Mouse (Mus musculus): ENCODE measurements at regions not wholly inside any gene's neighbourhood (a gene's known extent, or its start where the extent isn't known, plus 50 kb on each side); places are given as distances from the start of the nearest gene placed in this dataset.

DNA sequence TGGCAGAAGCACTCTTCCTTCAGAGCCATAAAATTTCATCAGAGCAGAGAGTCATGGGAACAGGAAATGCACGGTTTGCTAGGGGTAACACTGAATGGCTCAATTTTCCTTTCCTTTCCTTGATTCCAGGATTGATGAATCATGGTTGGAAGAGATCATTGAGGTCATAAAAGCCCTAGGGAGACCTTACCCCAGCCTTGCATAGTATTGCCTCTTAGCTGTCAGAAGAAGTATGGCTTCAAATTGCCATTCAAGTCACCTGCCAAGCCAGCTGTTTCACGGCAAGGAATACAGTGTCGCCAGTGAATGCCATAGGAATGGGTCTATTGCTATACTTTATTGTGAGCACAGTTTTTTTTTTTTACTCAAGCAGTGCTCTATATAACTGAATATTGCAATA is 162.4 kb upstream of the Pter start:
- Histone ChIP-seq H3K27ac (no peak overlapping the region), H3K27me3 (no peaks in the 10 kb centered on the region), H3K4me2 (no peak overlapping the region), H3K4me3 (replicated peaks) (no peak overlapping the region), H3K9me3 (no peaks in the 10 kb centered on the region), H3K36me3 (no peaks in the 10 kb centered on the region), H3K4me1 (replicated peaks) (no peaks in the 10 kb centered on the region), H3K9ac (replicated peaks) (no peak overlapping the region)
- ATAC-seq (ENCODE audit: insufficient number of reproducible peaks, insufficient read depth, low FRiP score, low TSS enrichment, low read depth), result no peak
- WGBS, result 77% methylated on average over 3 of the region's 3 CpGs

DNA sequence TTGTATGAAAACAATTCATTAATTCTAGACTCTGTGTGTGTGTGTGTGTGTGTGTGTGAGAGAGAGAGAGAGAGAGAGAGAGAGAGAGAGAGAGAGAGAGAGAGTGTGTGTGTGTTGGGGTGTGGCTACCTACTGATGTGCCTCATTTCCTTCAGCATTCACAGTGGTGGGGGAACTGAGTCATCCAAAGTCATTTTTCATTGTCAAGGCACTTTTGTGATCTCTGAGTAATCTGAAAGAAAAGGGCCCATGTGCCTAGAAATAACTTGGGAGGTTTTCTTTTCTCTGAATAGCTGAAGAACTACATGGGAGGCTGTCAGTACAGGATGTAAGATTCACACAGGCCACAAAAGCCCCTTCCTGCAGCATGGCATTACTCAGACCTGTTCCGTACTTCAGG is 159.3 kb upstream of the Pter start:
- Histone ChIP-seq H3K36me3 (no peaks in the 10 kb centered on the region), H3K27ac (no peak overlapping the region), H3K9me3 (no peaks in the 10 kb centered on the region), H3K4me1 (replicated peaks) (no peaks in the 10 kb centered on the region), H3K4me3 (replicated peaks) (no peak overlapping the region), H3K4me2 (no peak overlapping the region), H3K27me3 (no peaks in the 10 kb centered on the region), H3K9ac (replicated peaks) (no peak overlapping the region)
- 74% methylated on average over 1 of the region's 1 CpGs for WGBS
- ATAC-seq (ENCODE audit: insufficient number of reproducible peaks, insufficient read depth, low FRiP score, low TSS enrichment, low read depth), result no peak

DNA sequence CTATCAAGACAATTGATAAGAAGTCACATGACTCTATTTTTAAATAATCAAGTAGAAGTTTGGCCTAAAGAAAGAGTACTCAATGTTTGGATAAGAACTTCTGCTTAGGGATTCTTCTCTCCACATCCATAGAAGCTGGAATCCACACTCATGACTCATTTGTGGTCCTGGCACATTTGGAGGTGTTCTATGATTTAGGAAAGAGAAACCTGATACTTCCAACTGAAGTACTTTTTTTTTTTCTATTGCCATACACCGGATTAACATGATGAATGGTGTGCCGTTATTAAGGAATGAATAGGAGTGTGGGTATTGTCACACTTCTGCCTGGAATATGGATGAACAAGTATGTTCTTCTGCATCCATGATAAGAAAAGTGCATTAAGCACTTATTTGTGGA is 158.5 kb upstream of the Pter start:
- Histone ChIP-seq H3K36me3 (no peaks in the 10 kb centered on the region), H3K9me3 (no peaks in the 10 kb centered on the region), H3K4me2 (no peak overlapping the region), H3K4me1 (replicated peaks) (no peaks in the 10 kb centered on the region), H3K9ac (replicated peaks) (no peak overlapping the region), H3K27me3 (no peaks in the 10 kb centered on the region), H3K4me3 (replicated peaks) (no peak overlapping the region), H3K27ac (no peak overlapping the region)
- 78% methylated on average over 2 of the region's 2 CpGs for WGBS
- ATAC-seq (ENCODE audit: insufficient number of reproducible peaks, insufficient read depth, low FRiP score, low TSS enrichment, low read depth), result no peak

DNA sequence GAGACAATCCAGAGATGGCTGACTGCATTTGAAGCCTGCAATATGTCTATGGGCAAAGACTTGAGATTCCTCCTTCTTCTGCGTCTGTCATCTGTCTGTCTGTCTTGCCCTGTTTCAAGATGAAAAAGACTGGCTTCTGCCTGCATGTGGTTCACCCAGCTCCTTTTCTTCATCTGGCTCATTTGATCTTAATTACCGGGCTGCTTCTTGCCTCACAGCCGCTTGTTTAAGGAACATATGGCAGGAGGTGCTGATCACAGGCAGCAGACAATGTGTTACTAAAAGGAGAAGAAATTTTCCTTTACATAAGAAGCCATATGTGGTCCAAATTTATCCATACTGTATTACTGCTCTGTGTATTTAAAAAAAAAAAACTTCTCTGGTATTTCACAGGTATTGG is 147.0 kb upstream of the Pter start:
- no peak overlapping the region for H3K4me2 ChIP-seq
- no peaks in the 10 kb centered on the region for H3K9me3 ChIP-seq
- ATAC-seq (ENCODE audit: insufficient number of reproducible peaks, insufficient read depth, low FRiP score, low TSS enrichment, low read depth), result no peak
- no peak overlapping the region for H3K4me3 ChIP-seq (replicated peaks)
- H3K9ac ChIP-seq (replicated peaks), result no peak overlapping the region
- 6% methylated on average over 3 of the region's 3 CpGs for WGBS
- H3K27ac ChIP-seq, result no peak overlapping the region
- no peaks in the 10 kb centered on the region for H3K27me3 ChIP-seq
- H3K4me1 ChIP-seq (replicated peaks), result peaks cover 3% of the 10 kb centered on the region; the same call in 1 of the 2 replicates
- no peaks in the 10 kb centered on the region for H3K36me3 ChIP-seq

DNA sequence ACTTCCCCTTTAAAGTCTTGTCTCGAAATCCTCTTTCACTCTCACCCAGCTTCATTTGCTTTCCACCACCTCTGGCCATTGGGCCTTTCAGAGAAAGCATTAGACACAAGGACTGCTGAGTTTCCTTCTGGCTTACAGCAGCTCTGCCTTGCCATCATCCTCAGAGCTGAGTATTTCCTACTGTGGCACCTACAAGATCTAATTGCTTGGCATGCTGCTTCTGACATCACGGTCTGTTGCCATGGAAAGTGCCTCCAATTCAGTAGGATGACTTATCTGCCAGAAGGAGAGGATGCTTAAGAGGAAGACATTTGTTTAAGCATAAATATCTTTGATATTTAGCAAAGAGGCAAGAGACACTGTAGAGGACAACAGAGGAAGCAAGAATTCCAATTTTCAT is 146.1 kb upstream of the Pter start:
- WGBS, result 38% methylated on average over 2 of the region's 2 CpGs
- Histone ChIP-seq H3K36me3 (no peaks in the 10 kb centered on the region), H3K4me3 (replicated peaks) (no peak overlapping the region), H3K27me3 (no peaks in the 10 kb centered on the region), H3K27ac (no peak overlapping the region), H3K4me2 (no peak overlapping the region), H3K9me3 (no peaks in the 10 kb centered on the region), H3K9ac (replicated peaks) (no peak overlapping the region), H3K4me1 (replicated peaks) (peaks cover 3% of the 10 kb centered on the region; the same call in 1 of the 2 replicates)
- no peak for ATAC-seq (ENCODE audit: insufficient number of reproducible peaks, insufficient read depth, low FRiP score, low TSS enrichment, low read depth)

DNA sequence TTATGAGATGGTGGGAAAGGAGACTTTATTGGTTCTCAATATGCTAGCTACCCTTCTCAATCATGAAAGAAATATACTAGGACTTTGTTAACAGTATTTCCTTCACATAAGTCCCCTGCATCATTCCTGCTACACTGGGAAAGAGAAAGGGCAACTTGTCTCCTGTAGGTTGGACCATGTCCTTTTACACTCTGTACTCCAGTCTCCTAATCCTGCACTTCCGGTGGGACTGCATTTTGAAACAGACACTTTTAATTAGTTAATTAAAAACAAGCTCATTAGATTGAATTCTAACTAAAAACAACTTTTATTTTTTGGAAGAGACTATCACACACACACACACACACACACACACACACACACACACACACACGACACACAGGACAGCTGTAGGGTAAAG is 131.2 kb upstream of the Pter start:
- WGBS, result 39% methylated on average over 2 of the region's 2 CpGs
- Histone ChIP-seq H3K27me3 (no peaks in the 10 kb centered on the region), H3K4me3 (replicated peaks) (no peak overlapping the region), H3K9ac (replicated peaks) (no peak overlapping the region), H3K9me3 (no peaks in the 10 kb centered on the region), H3K36me3 (no peaks in the 10 kb centered on the region), H3K4me1 (replicated peaks) (no peaks in the 10 kb centered on the region), H3K4me2 (no peak overlapping the region), H3K27ac (no peak overlapping the region)
- ATAC-seq (ENCODE audit: insufficient number of reproducible peaks, insufficient read depth, low FRiP score, low TSS enrichment, low read depth), result no peak

DNA sequence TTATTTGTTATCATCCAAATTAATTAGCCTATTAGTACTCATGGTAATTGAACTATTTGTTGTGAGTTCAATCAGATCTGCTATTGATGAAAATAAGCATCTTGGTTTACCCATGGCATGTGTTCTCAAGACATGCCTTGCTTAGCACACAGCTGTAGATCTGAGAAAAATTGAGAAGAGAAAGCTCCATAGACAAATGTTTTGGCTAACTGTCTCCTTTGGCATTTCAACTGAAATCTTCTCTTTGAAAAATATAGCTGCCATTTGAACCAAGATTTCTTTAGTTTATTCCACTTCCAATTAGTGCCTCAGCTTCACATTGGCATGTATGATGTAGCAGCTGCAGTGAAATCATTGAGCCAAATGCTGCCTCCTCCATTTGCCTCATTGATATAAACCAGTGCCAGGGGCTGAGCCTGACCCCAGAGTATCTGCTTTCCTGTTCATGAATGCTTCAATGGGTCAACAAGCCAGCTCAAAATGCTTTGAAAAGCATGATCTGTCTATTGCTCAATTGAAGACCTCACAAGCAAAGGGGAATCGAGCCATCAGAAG is 126.1 kb upstream of the Pter start:
- WGBS, result 80% methylated on average over 1 of the region's 1 CpGs
- H3K4me2 ChIP-seq, result no peak overlapping the region
- ATAC-seq (ENCODE audit: insufficient number of reproducible peaks, insufficient read depth, low FRiP score, low TSS enrichment, low read depth), result no peak

DNA sequence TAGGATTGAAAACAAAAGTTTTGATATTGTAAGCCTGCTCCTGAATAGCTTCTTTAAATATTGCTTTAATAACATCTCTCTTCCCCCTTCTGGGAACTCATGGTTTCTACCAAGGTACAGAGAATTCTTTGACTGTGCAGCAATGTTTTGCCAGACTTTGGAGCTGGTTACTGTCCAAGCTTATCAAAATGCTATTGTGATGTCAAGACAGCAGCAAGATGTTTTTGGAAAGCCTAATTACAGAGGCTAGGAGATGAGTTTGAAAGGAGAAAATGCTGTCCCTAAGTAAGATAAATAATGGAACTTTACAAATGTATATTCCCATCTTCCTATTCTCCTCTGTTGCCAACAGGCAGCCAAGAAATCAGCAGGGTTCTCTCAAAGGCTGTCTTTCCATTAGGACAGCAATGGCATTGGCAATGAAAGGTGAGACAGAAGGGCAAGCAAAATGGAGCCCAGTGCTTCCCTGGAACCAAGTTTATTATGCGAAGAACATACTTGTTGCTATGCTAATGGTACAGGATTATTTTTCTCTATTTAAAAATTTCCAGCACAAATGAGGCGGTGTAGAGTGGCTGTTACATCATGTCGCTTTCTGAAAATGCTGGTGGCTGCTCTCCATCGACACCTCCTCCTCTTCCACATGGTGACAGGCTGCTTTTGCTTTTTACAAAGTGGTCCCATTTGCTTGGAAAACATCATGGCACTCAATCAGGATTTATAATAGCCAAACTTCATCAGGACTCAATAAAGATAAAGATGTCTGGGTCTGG is 124.5 kb upstream of the Pter start:
- Histone ChIP-seq H3K4me2 (no peak overlapping the region), H3K9me3 (no peaks in the 10 kb centered on the region), H3K27me3 (no peaks in the 10 kb centered on the region), H3K4me3 (replicated peaks) (no peak overlapping the region), H3K27ac (no peak overlapping the region), H3K36me3 (no peaks in the 10 kb centered on the region), H3K4me1 (replicated peaks) (no peaks in the 10 kb centered on the region), H3K9ac (replicated peaks) (no peak overlapping the region)
- ATAC-seq (ENCODE audit: insufficient number of reproducible peaks, insufficient read depth, low FRiP score, low TSS enrichment, low read depth), result no peak
- 88% methylated on average over 4 of the region's 4 CpGs for WGBS

More for the DNA sequence above, 126.1 kb upstream of the Pter start:
- Histone ChIP-seq H3K4me3 (replicated peaks) (no peak overlapping the region), H3K36me3 (no peaks in the 10 kb centered on the region), H3K9me3 (no peaks in the 10 kb centered on the region), H3K9ac (replicated peaks) (no peak overlapping the region), H3K4me1 (replicated peaks) (no peaks in the 10 kb centered on the region), H3K27me3 (no peaks in the 10 kb centered on the region), H3K27ac (no peak overlapping the region)

DNA sequence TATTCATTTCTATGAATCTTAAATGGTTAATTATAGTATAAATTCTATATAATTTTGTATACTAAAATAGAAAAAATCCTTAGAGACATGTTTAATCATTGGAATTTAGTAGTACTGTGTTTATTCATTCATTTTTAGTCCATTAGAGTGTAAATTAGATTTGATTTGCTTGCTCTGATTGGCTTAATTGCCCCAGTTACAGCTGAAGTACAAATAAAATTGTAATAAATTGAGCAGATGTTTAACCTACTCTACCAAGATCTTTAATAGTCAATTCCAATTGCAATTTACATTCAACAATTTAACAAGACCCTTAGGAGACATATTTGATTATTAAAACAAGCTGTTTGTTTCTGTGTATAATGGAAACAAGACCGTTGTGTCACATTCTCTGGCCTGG is 121.2 kb upstream of the Pter start:
- no peak overlapping the region for H3K9ac ChIP-seq (replicated peaks)
- no peak overlapping the region for H3K4me2 ChIP-seq
- H3K4me1 ChIP-seq (replicated peaks), result no peaks in the 10 kb centered on the region
- no peak overlapping the region for H3K4me3 ChIP-seq (replicated peaks)
- no peak overlapping the region for H3K27ac ChIP-seq
- H3K36me3 ChIP-seq, result no peaks in the 10 kb centered on the region
- H3K27me3 ChIP-seq, result no peaks in the 10 kb centered on the region
- no peaks in the 10 kb centered on the region for H3K9me3 ChIP-seq
- ATAC-seq (ENCODE audit: insufficient number of reproducible peaks, insufficient read depth, low FRiP score, low TSS enrichment, low read depth), result no peak
- WGBS, result 38% methylated on average over 1 of the region's 1 CpGs

DNA sequence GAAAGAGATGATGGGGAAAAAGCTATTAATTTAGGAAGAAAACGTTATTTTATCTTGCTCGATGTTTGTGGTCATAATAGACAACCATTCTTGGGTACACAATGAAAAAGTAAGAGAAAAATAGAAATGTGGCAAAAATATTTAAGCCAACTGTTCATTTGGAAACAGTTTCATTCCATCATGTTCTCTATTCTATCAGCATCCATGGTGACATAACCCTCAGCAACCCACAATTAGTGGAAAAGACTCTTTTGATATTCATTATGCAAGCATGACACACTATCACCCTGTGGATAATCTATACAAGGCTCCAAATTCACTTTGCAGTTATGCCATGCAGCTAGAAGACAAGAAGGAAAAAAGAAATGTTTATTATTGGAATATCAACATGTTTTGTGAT is 118.7 kb upstream of the Pter start:
- 77% methylated on average over 2 of the region's 2 CpGs for WGBS
- no peak overlapping the region for H3K4me3 ChIP-seq (replicated peaks)
- ATAC-seq (ENCODE audit: insufficient number of reproducible peaks, insufficient read depth, low FRiP score, low TSS enrichment, low read depth), result no peak
- H3K27me3 ChIP-seq, result no peaks in the 10 kb centered on the region
- H3K27ac ChIP-seq, result no peak overlapping the region
- H3K9me3 ChIP-seq, result no peaks in the 10 kb centered on the region
- H3K36me3 ChIP-seq, result no peaks in the 10 kb centered on the region
- no peak overlapping the region for H3K9ac ChIP-seq (replicated peaks)
- no peak overlapping the region for H3K4me2 ChIP-seq
- no peaks in the 10 kb centered on the region for H3K4me1 ChIP-seq (replicated peaks)

DNA sequence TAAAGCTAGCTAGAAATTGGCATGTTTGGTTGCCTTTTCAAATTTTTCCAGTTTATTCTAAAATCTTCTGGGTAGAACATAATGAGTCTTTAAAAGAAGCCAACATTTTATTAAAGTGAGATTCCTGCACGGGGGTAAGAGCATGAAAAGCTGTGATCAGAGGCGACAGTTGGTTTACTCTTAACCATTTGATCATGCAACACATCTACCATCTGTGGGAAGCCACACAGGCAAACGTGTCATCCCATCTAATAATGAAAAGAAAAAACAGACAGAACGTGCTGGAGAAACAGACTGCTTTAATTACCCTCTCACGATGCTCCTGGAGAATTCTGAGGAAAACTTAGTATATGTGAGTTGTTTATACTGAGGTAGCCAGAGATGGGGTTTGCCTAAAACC is 115.4 kb upstream of the Pter start:
- WGBS, result 54% methylated on average over 5 of the region's 5 CpGs

DNA sequence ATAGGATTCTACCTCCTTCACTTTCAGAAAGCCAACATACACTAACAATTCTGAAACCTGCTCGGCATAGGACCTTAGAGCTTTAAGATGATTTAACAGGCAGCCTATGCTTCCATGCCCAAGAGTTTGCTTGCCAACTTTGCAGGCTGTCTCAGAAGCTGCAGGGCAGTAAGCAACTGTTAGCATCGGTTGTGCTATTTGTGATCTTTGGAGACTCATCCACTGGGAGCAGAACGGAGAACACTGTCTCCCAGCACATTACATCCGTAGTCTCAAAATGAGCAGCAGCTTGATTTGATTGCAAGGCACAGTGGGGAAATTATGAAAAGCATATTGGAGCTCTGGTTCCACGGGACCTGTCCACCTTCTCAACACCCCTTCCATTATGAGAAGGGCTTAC is 108.5 kb upstream of the Pter start:
- Histone ChIP-seq H3K4me1 (replicated peaks) (no peaks in the 10 kb centered on the region), H3K9ac (replicated peaks) (no peak overlapping the region), H3K9me3 (no peaks in the 10 kb centered on the region), H3K27me3 (no peaks in the 10 kb centered on the region), H3K4me2 (no peak overlapping the region), H3K4me3 (replicated peaks) (no peak overlapping the region), H3K27ac (no peak overlapping the region), H3K36me3 (no peaks in the 10 kb centered on the region)
- 84% methylated on average over 5 of the region's 5 CpGs for WGBS
- no peak for ATAC-seq (ENCODE audit: insufficient number of reproducible peaks, insufficient read depth, low FRiP score, low TSS enrichment, low read depth)

More for the DNA sequence above, 115.4 kb upstream of the Pter start:
- no peaks in the 10 kb centered on the region for H3K4me1 ChIP-seq (replicated peaks)
- H3K4me2 ChIP-seq, result no peak overlapping the region
- H3K9ac ChIP-seq (replicated peaks), result no peak overlapping the region
- H3K27me3 ChIP-seq, result no peaks in the 10 kb centered on the region
- no peaks in the 10 kb centered on the region for H3K9me3 ChIP-seq
- no peak overlapping the region for H3K4me3 ChIP-seq (replicated peaks)
- no peak for ATAC-seq (ENCODE audit: insufficient number of reproducible peaks, insufficient read depth, low FRiP score, low TSS enrichment, low read depth)
- no peaks in the 10 kb centered on the region for H3K36me3 ChIP-seq
- no peak overlapping the region for H3K27ac ChIP-seq
